In genomic region chr1:24883638-24884037, GRCm38 (mm10) we compare ENCODE assay signal across 23 mouse cellular contexts.
A peak's percentile ranks its signal among the peaks of the same experiment; 100 is the strongest.
DNase-seq lines count a peak whose midpoint lies in the region; ATAC-seq and TF ChIP-seq lines count a peak whose summit lies in the region.
"Had no signal": no experiment of that assay in that cellular context is flagged by ENCODE, and none has a peak within 500 bp of the region (broad histone marks: within the 10 kb centered on the region; RNA-seq: fewer than 3 reads in every experiment).

No protein-coding gene starts in this region.

- DNase-seq in cerebellum, postnatal 4 days (ENCODE audit: low spot score in 2 of 2) = no peak
- DNase-seq in cerebellum, adult 2 months = peak; percentile 66 to 87
- DNase-seq in cerebellum, postnatal 10 days = peak; percentile 71 to 79
- no peak for DNase-seq in hindbrain, postnatal 0 days (ENCODE audit: low spot score)
- DNase-seq in gastrocnemius, postnatal 10 days = no peak
- DNase-seq: adrenal gland, adult 8-10 months; adrenal gland, postnatal 36 days; B cell, adult 2 months; gastrocnemius, adult 2 months; gastrocnemius, postnatal 36 days; heart, adult 11 months; heart, postnatal 4 days; kidney, adult 2 months had no signal

- ATAC-seq in cerebellum, adult (ENCODE audit: insufficient number of reproducible peaks, low FRiP score, low TSS enrichment) = peak; percentile 100
- no peak for ATAC-seq in hindbrain, postnatal 0 days
- ATAC-seq in inflammation-experienced regulatory T-cells, adult 6 months = no peak
- ATAC-seq: CD4-positive, CD25-positive, alpha-beta regulatory T cell, adult 4 months; forebrain, embryonic 16.5 days; hindbrain, embryonic 16.5 days; intestine, embryonic 15.5 days had no signal

- H3K9ac ChIP-seq in hindbrain, postnatal 0 days (replicated peaks; ENCODE audit: low read length) = no peak overlapping the region
- H3K9ac ChIP-seq: embryonic facial prominence, embryonic 12.5 days; heart, embryonic 13.5 days; hindbrain, embryonic 12.5 days; intestine, embryonic 15.5 days had no signal

- no peaks in the 10 kb centered on the region for H3K27me3 ChIP-seq in cerebellum, adult 2 months (ENCODE audit: control insufficient read depth, insufficient read depth, low read length)
- no peaks in the 10 kb centered on the region for H3K27me3 ChIP-seq in hindbrain, postnatal 0 days (ENCODE audit: insufficient read depth, low read length)
- H3K27me3 ChIP-seq: embryonic facial prominence, embryonic 12.5 days; heart, embryonic 13.5 days; hindbrain, embryonic 12.5 days; intestine, embryonic 15.5 days had no signal

- no peak overlapping the region for H3K4me2 ChIP-seq in hindbrain, postnatal 0 days (ENCODE audit: low read depth, low read length)
- H3K4me2 ChIP-seq: embryonic facial prominence, embryonic 12.5 days; heart, embryonic 13.5 days; hindbrain, embryonic 12.5 days; intestine, embryonic 15.5 days had no signal

- H3K36me3 ChIP-seq in hindbrain, postnatal 0 days (ENCODE audit: insufficient read depth, low read length) = no peaks in the 10 kb centered on the region
- H3K36me3 ChIP-seq: embryonic facial prominence, embryonic 12.5 days; G1E; heart, embryonic 13.5 days; hindbrain, embryonic 12.5 days; intestine, embryonic 15.5 days had no signal

- no peaks in the 10 kb centered on the region for H3K9me3 ChIP-seq in hindbrain, postnatal 0 days (ENCODE audit: low read length)
- H3K9me3 ChIP-seq: embryonic facial prominence, embryonic 12.5 days; heart, embryonic 13.5 days; hindbrain, embryonic 12.5 days; intestine, embryonic 15.5 days had no signal

- H3K4me1 ChIP-seq in cerebellum, adult 2 months (ENCODE audit: control insufficient read depth, insufficient read depth, low read length) = peaks cover 5% of the 10 kb centered on the region; the same call in 1 of the 2 replicates
- H3K4me1 ChIP-seq in hindbrain, postnatal 0 days (ENCODE audit: insufficient read depth, low read length) = no peaks in the 10 kb centered on the region
- H3K4me1 ChIP-seq: embryonic facial prominence, embryonic 12.5 days; heart, embryonic 13.5 days; hindbrain, embryonic 12.5 days; intestine, embryonic 15.5 days had no signal

- TF ChIP-seq CTCF in cerebellum, adult 2 months (IDR thresholded peaks at IDR 0.05; ENCODE audit: borderline replicate concordance, insufficient read depth, low read depth, low read length) = no peak
- no peak for TF ChIP-seq CTCF in hindbrain, postnatal 0 days (IDR thresholded peaks at IDR 0.05; ENCODE audit: low read depth)

- no peak for TF ChIP-seq POLR2A in cerebellum, adult 2 months (IDR thresholded peaks at IDR 0.05; ENCODE audit: borderline replicate concordance, insufficient read depth, low read length)

- H3K4me3 ChIP-seq in cerebellum, adult 2 months (replicated peaks; ENCODE audit: insufficient read depth, low read depth, low read length) = no peak overlapping the region
- H3K4me3 ChIP-seq in hindbrain, postnatal 0 days (ENCODE audit: low read length) = no peak overlapping the region
- H3K4me3 ChIP-seq: embryonic facial prominence, embryonic 12.5 days; gastrocnemius, adult 2 months; heart, embryonic 13.5 days; hindbrain, embryonic 12.5 days; intestine, embryonic 15.5 days had no signal

- no peak overlapping the region for H3K27ac ChIP-seq in cerebellum, adult 2 months (ENCODE audit: insufficient read depth, low read length)
- no peak overlapping the region for H3K27ac ChIP-seq in hindbrain, postnatal 0 days
- H3K27ac ChIP-seq: embryonic facial prominence, embryonic 12.5 days; gastrocnemius, adult 2 months; heart, embryonic 13.5 days; hindbrain, embryonic 12.5 days; intestine, embryonic 15.5 days had no signal

Comparison
In these comparisons a context has a peak if more than half of its experiments do, and no peak if none do; other contexts are left out.
1. DNase-seq: peak in cerebellum, adult 2 months (2 of 2) and cerebellum, postnatal 10 days (2 of 2); none in cerebellum, postnatal 4 days (0 of 2), hindbrain, postnatal 0 days (single experiment) and gastrocnemius, postnatal 10 days (single experiment).